Mouse (Mus musculus): ENCODE measurements at regions not wholly inside any gene's neighbourhood (a gene's known extent, or its start where the extent isn't known, plus 50 kb on each side); places are given as distances from the start of the nearest gene placed in this dataset.

- Histone ChIP-seq H3K9me3 (ENCODE audit: control insufficient read depth, low read length) (no peaks in the 10 kb centered on the region), H3K4me2 (ENCODE audit: low read length) (no peak overlapping the region), H3K4me1 (replicated peaks; ENCODE audit: control insufficient read depth, insufficient read depth, low read length) (peaks cover 55% of the 10 kb centered on the region), H3K27ac (ENCODE audit: low read length) (no peak overlapping the region), H3K4me3 (replicated peaks; ENCODE audit: low read length) (no peak overlapping the region), H3K9ac (replicated peaks; ENCODE audit: low read depth, low read length) (no peak overlapping the region), H3K27me3 (replicated peaks; ENCODE audit: control insufficient read depth, insufficient read depth, low read length) (no peaks in the 10 kb centered on the region; the same call in 1 of the 2 replicates), H3K36me3 (ENCODE audit: control insufficient read depth, insufficient read depth) (no peaks in the 10 kb centered on the region)
- WGBS: 35% methylated on average over 19 of the region's 19 CpGs
- ATAC-seq: no peak
Observed at GRCm38 (mm10) chr8:10923071-10924000, 84.9 kb downstream of the Irs2 start.

GRCm38 (mm10) chr8:10922209-10923030, 85.8 kb downstream of the Irs2 start:
- no peaks in the 10 kb centered on the region; the same call in 1 of the 2 replicates for H3K27me3 ChIP-seq (replicated peaks; ENCODE audit: control insufficient read depth, insufficient read depth, low read length)
- 27% methylated on average over 12 of the region's 12 CpGs for WGBS
- no peak overlapping the region for H3K4me2 ChIP-seq (ENCODE audit: low read length)

GRCm38 (mm10) chr8:10921439-10922191, 86.6 kb downstream of the Irs2 start:
- Histone ChIP-seq H3K4me3 (replicated peaks; ENCODE audit: low read length) (no peak overlapping the region), H3K9ac (replicated peaks; ENCODE audit: low read depth, low read length) (no peak overlapping the region; the same call in 1 of the 2 replicates), H3K27ac (ENCODE audit: low read length) (peak overlapping the region; percentile 13; the same call in 1 of the 2 replicates), H3K4me2 (ENCODE audit: low read length) (no peak overlapping the region), H3K9me3 (ENCODE audit: control insufficient read depth, low read length) (no peaks in the 10 kb centered on the region), H3K4me1 (replicated peaks; ENCODE audit: control insufficient read depth, insufficient read depth, low read length) (peaks cover 47% of the 10 kb centered on the region), H3K27me3 (replicated peaks; ENCODE audit: control insufficient read depth, insufficient read depth, low read length) (no peaks in the 10 kb centered on the region; the same call in 1 of the 2 replicates), H3K36me3 (ENCODE audit: control insufficient read depth, insufficient read depth) (no peaks in the 10 kb centered on the region)
- 10% methylated on average over 11 of the region's 11 CpGs for WGBS
- ATAC-seq: peak; percentile 39

More at GRCm38 (mm10) chr8:10922209-10923030, 85.8 kb downstream of the Irs2 start:
- ATAC-seq: peak; percentile 15; the same call in 1 of the 2 replicates
- no peak overlapping the region for H3K9ac ChIP-seq (replicated peaks; ENCODE audit: low read depth, low read length)
- H3K36me3 ChIP-seq (ENCODE audit: control insufficient read depth, insufficient read depth): no peaks in the 10 kb centered on the region
- no peak overlapping the region for H3K4me3 ChIP-seq (replicated peaks; ENCODE audit: low read length)
- H3K9me3 ChIP-seq (ENCODE audit: control insufficient read depth, low read length): no peaks in the 10 kb centered on the region
- peaks cover 49% of the 10 kb centered on the region for H3K4me1 ChIP-seq (replicated peaks; ENCODE audit: control insufficient read depth, insufficient read depth, low read length)
- peak overlapping the region; percentile 13; the same call in 1 of the 2 replicates for H3K27ac ChIP-seq (ENCODE audit: low read length)

- ATAC-seq: no peak
- H3K4me3 ChIP-seq (replicated peaks; ENCODE audit: low read length): no peak overlapping the region
- H3K27ac ChIP-seq (ENCODE audit: low read length): no peak overlapping the region
- H3K4me2 ChIP-seq (ENCODE audit: low read length): no peak overlapping the region
- WGBS: 82% methylated on average over 5 of the region's 5 CpGs
- peaks cover 27% of the 10 kb centered on the region for H3K4me1 ChIP-seq (replicated peaks; ENCODE audit: control insufficient read depth, insufficient read depth, low read length)
- H3K27me3 ChIP-seq (replicated peaks; ENCODE audit: control insufficient read depth, insufficient read depth, low read length): no peaks in the 10 kb centered on the region; the same call in 1 of the 2 replicates
- no peaks in the 10 kb centered on the region for H3K9me3 ChIP-seq (ENCODE audit: control insufficient read depth, low read length)
- no peaks in the 10 kb centered on the region for H3K36me3 ChIP-seq (ENCODE audit: control insufficient read depth, insufficient read depth)
- no peak overlapping the region for H3K9ac ChIP-seq (replicated peaks; ENCODE audit: low read depth, low read length)
Observed at GRCm38 (mm10) chr8:10919620-10920019, 88.6 kb downstream of the Irs2 start.

- Histone ChIP-seq H3K27ac (ENCODE audit: low read length) (no peak overlapping the region), H3K4me1 (replicated peaks; ENCODE audit: control insufficient read depth, insufficient read depth, low read length) (peaks cover 17% of the 10 kb centered on the region), H3K36me3 (ENCODE audit: control insufficient read depth, insufficient read depth) (no peaks in the 10 kb centered on the region), H3K27me3 (replicated peaks; ENCODE audit: control insufficient read depth, insufficient read depth, low read length) (no peaks in the 10 kb centered on the region; the same call in 1 of the 2 replicates), H3K4me3 (replicated peaks; ENCODE audit: low read length) (no peak overlapping the region), H3K4me2 (ENCODE audit: low read length) (no peak overlapping the region), H3K9me3 (ENCODE audit: control insufficient read depth, low read length) (no peaks in the 10 kb centered on the region), H3K9ac (replicated peaks; ENCODE audit: low read depth, low read length) (no peak overlapping the region)
- WGBS: 79% methylated on average over 5 of the region's 5 CpGs
- ATAC-seq: no peak
Observed at GRCm38 (mm10) chr8:10918403-10919035, 89.7 kb downstream of the Irs2 start.

GRCm38 (mm10) chr8:10914616-10915015, 93.6 kb downstream of the Irs2 start:
- 88% methylated on average over 8 of the region's 8 CpGs for WGBS
- no peak overlapping the region for H3K4me3 ChIP-seq (replicated peaks; ENCODE audit: low read length)
- no peak overlapping the region for H3K4me2 ChIP-seq (ENCODE audit: low read length)
- H3K27me3 ChIP-seq (replicated peaks; ENCODE audit: control insufficient read depth, insufficient read depth, low read length): no peaks in the 10 kb centered on the region
- H3K36me3 ChIP-seq (ENCODE audit: control insufficient read depth, insufficient read depth): no peaks in the 10 kb centered on the region
- no peaks in the 10 kb centered on the region for H3K9me3 ChIP-seq (ENCODE audit: control insufficient read depth, low read length)
- H3K9ac ChIP-seq (replicated peaks; ENCODE audit: low read depth, low read length): no peak overlapping the region
- no peak for ATAC-seq
- H3K4me1 ChIP-seq (replicated peaks; ENCODE audit: control insufficient read depth, insufficient read depth, low read length): no peaks in the 10 kb centered on the region
- H3K27ac ChIP-seq (ENCODE audit: low read length): no peak overlapping the region

- H3K9ac ChIP-seq (replicated peaks; ENCODE audit: low read depth, low read length): no peak overlapping the region
- no peak overlapping the region for H3K27ac ChIP-seq (ENCODE audit: low read length)
- H3K4me3 ChIP-seq (replicated peaks; ENCODE audit: low read length): no peak overlapping the region
- H3K27me3 ChIP-seq (replicated peaks; ENCODE audit: control insufficient read depth, insufficient read depth, low read length): no peaks in the 10 kb centered on the region
- no peak overlapping the region for H3K4me2 ChIP-seq (ENCODE audit: low read length)
- WGBS: 65% methylated on average over 2 of the region's 2 CpGs
- no peak for ATAC-seq
- H3K9me3 ChIP-seq (ENCODE audit: control insufficient read depth, low read length): no peaks in the 10 kb centered on the region
- H3K36me3 ChIP-seq (ENCODE audit: control insufficient read depth, insufficient read depth): no peaks in the 10 kb centered on the region
- H3K4me1 ChIP-seq (replicated peaks; ENCODE audit: control insufficient read depth, insufficient read depth, low read length): no peaks in the 10 kb centered on the region
Observed at GRCm38 (mm10) chr8:10912436-10912835, 95.8 kb downstream of the Irs2 start.

- Histone ChIP-seq H3K9me3 (ENCODE audit: control insufficient read depth, low read length) (no peaks in the 10 kb centered on the region), H3K9ac (replicated peaks; ENCODE audit: low read depth, low read length) (no peak overlapping the region), H3K4me2 (ENCODE audit: low read length) (no peak overlapping the region), H3K4me1 (replicated peaks; ENCODE audit: control insufficient read depth, insufficient read depth, low read length) (no peaks in the 10 kb centered on the region), H3K27me3 (replicated peaks; ENCODE audit: control insufficient read depth, insufficient read depth, low read length) (no peaks in the 10 kb centered on the region), H3K4me3 (replicated peaks; ENCODE audit: low read length) (no peak overlapping the region), H3K36me3 (ENCODE audit: control insufficient read depth, insufficient read depth) (no peaks in the 10 kb centered on the region), H3K27ac (ENCODE audit: low read length) (no peak overlapping the region)
- 95% methylated on average over 4 of the region's 4 CpGs for WGBS
- no peak for ATAC-seq
Observed at GRCm38 (mm10) chr8:10911371-10911770, 96.9 kb downstream of the Irs2 start.
